Mouse (Mus musculus) limb, embryonic 11.5 days (tissue): ENCODE data around the gene Zfp598. TPM values are rescaled to one million over a fixed set of nuclear protein-coding genes. Genes with fewer than 3 reads are reported as not detected.
A peak's percentile ranks its signal among the peaks of the same experiment; 100 is the strongest.

ENCODE experiments used
- ATAC-seq: fragments of 200-750 bp; cut with Nextera tagmentation; 2 replicates; pipeline ENCODE4 v1.8.0; 2017; ENCODE audit warnings: low read depth; ENCODE audit not compliant: insufficient number of reproducible peaks, low FRiP score, low TSS enrichment
- DNase-seq: peaks from one replicate; pipeline ENCODE4 v3.0.0-alpha.2; 2015; ENCODE audit warnings: low spot score
- H3K27ac ChIP-seq: fragments of 300-500 bp; sonication (generic); replicated peaks from 2 replicates; pipeline ENCODE4 v1.5.1; 2014; ENCODE audit warnings: low read depth, mild to moderate bottlenecking, low read length
- H3K27me3 ChIP-seq: fragments of 300-500 bp; sonication (generic); 2 replicates; pipeline ENCODE4 v1.6.1; 2014; ENCODE audit warnings: mild to moderate bottlenecking, low read length, mixed read lengths; ENCODE audit not compliant: control insufficient read depth, insufficient read depth
- H3K36me3 ChIP-seq: fragments of 300-500 bp; sonication (generic); 2 replicates; pipeline ENCODE4 v1.6.1; 2014; ENCODE audit warnings: mild to moderate bottlenecking, low read length, moderate library complexity, mixed read lengths; ENCODE audit not compliant: control insufficient read depth, insufficient read depth
- H3K4me1 ChIP-seq: fragments of 300-500 bp; sonication (generic); 2 replicates; pipeline ENCODE4 v1.6.1; 2014; ENCODE audit warnings: low read length, mixed read lengths; ENCODE audit not compliant: control insufficient read depth, insufficient read depth
- H3K4me2 ChIP-seq: fragments of 300-500 bp; sonication (generic); 2 replicates; pipeline ENCODE4 v1.6.1; 2014; ENCODE audit warnings: low read depth, mild to moderate bottlenecking, moderate library complexity; ENCODE audit not compliant: severe bottlenecking
- H3K4me3 ChIP-seq: fragments of 300-500 bp; sonication (generic); 2 replicates; pipeline ENCODE4 v1.5.1; 2014; ENCODE audit warnings: low read depth, low read length
- H3K9ac ChIP-seq: fragments of 300-500 bp; sonication (generic); 2 replicates; pipeline ENCODE4 v1.6.1; 2014; ENCODE audit warnings: mild to moderate bottlenecking, low read length
- H3K9me3 ChIP-seq: fragments of 300-500 bp; sonication (generic); 2 replicates; pipeline ENCODE4 v1.6.1; 2016; ENCODE audit warnings: low read length; ENCODE audit not compliant: control insufficient read depth
- WGBS: fragments of 180-500 bp; shearing (Covaris S2); extraction: QIAGEN DNeasy Blood & Tissue Kit; methylation state at CpG from one replicate; pipeline ENCODE4 v1.1.7; 2014; 5-methylcytosine and 5-hydroxymethylcytosine counted together
- polyA plus RNA-seq: library from polyadenylated mRNA; unstranded; fragments of >200 nt; fragmentation: Nextera tagmentation; extraction: Ambion mirVana; gene quantifications from 2 replicates; pipeline ENCODE4 v1.2.1, GENCODE M21; 2014

Gene Zfp598
- polyA plus RNA-seq, 1 experiment from 2014 or later, result 36.3 TPM

DNA sequence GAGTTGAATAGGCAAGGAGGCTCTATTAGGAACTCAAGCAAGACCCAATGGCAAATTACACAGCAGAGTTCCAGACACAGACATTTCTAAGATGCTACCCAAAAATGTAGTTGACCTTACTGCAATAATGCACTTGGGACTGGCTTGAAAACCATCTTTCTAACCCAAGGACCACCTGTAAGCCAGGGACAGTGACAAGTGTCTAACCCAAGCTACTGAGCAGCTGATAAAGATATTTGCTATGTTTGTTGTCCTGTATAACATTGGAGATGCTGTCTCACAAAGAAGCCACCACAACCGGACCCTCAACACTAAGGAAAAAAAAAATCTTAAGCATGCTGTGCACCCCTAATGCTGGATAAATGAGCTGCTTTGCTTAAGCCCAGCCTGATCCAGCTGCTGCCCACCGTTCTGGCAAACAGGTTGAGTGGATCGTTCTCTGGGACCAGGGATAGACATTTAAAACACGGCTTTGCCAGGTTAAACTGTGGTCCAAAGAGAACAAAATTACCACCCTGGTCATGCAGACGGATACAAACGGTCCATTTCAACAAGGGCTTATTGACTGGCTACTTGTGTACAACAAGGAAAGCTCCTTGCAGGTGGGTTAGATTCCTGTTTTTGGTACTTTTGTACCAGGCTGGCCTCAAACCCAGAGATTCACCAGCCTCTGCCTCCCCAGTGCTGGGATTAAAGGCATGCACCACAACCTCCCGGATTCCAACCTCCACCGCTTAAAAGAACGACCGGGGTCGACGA lies 53.8 kb downstream of the Zfp598 start:
- Histone ChIP-seq H3K27me3 (no peaks in the 10 kb centered on the region), H3K4me2 (peak overlapping the region; percentile 79), H3K4me3 (peak overlapping the region; percentile 83), H3K4me1 (peaks cover 9% of the 10 kb centered on the region; the same call in 1 of the 2 replicates), H3K27ac (peak overlapping the region; percentile 47), H3K9ac (peak overlapping the region; percentile 78), H3K9me3 (no peaks in the 10 kb centered on the region), H3K36me3 (peaks cover 6% of the 10 kb centered on the region)
- DNase-seq, result peak; percentile 30
- WGBS, result 4% methylated on average over 12 of the region's 12 CpGs
- ATAC-seq, result no peak

DNA sequence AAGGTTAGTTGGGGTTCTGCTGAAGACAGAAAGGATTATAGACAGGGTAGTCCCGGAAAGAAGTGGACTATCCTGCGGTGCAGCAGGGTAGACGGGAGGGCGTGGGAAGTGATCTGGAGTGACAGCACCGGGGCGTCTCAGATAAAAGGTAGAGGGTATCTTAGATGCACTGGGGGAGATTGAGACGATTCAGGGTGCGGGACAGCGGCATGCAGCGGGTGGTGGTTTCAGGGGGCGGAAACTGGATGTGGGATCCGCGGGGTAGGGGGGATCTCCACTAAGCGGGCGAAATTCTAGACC lies 54.3 kb downstream of the Zfp598 start:
- Histone ChIP-seq H3K4me2 (peak overlapping the region; percentile 79), H3K9me3 (no peaks in the 10 kb centered on the region), H3K27ac (peak overlapping the region; percentile 47), H3K27me3 (no peaks in the 10 kb centered on the region), H3K4me3 (peak overlapping the region; percentile 83), H3K4me1 (peaks cover 9% of the 10 kb centered on the region; the same call in 1 of the 2 replicates), H3K9ac (peak overlapping the region; percentile 78), H3K36me3 (peaks cover 6% of the 10 kb centered on the region)
- ATAC-seq (no peak), DNase-seq (no peak)
- WGBS, result under 1% methylated on average over 15 of the region's 15 CpGs

DNA sequence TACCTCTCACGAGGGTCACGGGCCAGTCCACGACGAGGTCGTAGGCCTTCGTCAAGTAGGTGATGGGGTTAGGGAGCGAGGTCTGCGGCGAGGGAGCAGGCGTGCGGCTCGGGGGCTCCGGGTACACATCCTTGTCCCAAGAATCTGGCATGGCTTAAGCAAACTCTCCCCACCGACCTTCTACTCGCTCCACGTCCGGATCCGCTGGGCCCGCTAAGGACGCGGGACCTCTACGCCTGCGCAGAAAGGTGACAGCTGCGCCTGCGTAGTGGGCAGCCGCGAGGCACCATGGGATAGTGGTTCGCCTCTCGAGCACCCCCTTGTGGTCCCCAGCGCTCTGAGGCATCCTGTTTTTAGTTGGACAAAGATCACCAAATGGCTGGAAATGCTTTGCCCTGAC lies 54.7 kb downstream of the Zfp598 start, which contains the start of gene Ndufb10:
TSS of gene Ndufb10 (minus strand) at position 295 of the 400 bp plus-strand sequence.
- Histone ChIP-seq H3K4me3 (peak within 1 kb of the TSS; percentile 83), H3K27ac (peak within 1 kb of the TSS; percentile 47), H3K9me3 (no peaks in the 10 kb centered on the region), H3K36me3 (peaks cover 6% of the 10 kb centered on the region), H3K4me2 (peak within 1 kb of the TSS; percentile 79), H3K27me3 (no peaks in the 10 kb centered on the region), H3K4me1 (peaks cover 9% of the 10 kb centered on the region; the same call in 1 of the 2 replicates), H3K9ac (peak within 1 kb of the TSS; percentile 78)
- WGBS, result under 1% methylated on average over 30 of the region's 30 CpGs
- DNase-seq, result peak; percentile 99
- peak; percentile 67 for ATAC-seq

DNA sequence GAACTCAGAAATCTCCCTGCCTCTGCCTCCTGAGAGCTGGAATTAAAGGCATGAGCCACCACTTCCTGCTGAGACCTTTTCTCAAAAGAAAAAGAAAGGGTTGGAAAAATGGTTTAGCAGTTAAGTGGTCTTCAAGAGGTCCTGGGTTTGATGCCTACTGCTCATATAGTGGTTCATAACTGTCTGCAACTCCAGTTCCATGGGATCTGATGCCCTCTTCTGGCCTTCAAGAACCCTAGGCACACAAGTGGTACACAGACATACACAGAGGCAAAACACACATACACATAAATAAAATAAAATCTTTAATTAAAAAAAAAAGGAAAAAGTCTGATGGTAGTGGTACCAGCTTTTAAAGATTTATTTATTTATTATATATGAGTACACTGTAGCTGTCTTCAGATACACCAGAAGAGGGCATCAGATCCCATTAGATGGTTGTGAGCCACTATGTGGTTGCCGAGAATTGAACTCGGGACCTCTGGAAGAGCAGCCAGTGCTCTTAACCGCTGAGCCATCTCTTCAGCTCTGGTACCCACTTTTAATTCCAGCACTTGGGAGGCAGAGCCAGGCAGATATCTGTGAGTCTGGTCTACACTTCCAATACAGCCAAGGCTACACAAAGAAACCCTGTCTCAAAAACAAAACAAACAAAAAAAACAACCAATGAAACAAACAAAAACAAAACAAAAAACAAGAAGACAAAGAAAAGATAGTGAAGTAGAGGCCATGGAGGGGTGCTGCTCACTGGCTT lies 56.3 kb downstream of the Zfp598 start:
- H3K4me2 ChIP-seq, result no peak overlapping the region
- 66% methylated on average over 3 of the region's 3 CpGs for WGBS
- H3K9me3 ChIP-seq, result no peaks in the 10 kb centered on the region
- H3K27me3 ChIP-seq, result no peaks in the 10 kb centered on the region
- H3K4me1 ChIP-seq, result peaks cover 9% of the 10 kb centered on the region; the same call in 1 of the 2 replicates
- peaks cover 6% of the 10 kb centered on the region for H3K36me3 ChIP-seq
- no peak overlapping the region for H3K9ac ChIP-seq
- no peak for ATAC-seq
- no peak overlapping the region for H3K4me3 ChIP-seq
- no peak overlapping the region for H3K27ac ChIP-seq
- DNase-seq, result no peak

DNA sequence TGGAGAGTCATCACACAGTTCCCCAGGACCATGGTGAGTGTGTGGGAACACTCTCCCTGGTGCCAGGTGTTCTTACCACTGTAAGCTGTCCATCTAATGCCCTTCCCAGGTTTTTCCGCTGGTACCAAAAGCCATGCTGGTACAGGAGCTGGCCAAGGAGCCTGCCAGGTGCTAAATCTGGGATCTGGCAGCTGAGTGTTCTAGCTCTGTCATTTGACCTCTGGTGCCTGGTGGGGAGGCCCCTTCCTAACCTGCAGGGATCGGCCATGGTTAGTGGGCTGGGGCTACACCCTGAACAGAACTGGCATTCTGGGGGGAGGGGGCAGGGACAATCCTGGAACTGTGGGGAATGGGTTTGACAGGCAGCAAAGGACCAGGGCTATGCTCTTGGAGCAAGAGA lies 58.1 kb downstream of the Zfp598 start, which contains the start of gene Rpl3l:
TSS of gene Rpl3l (plus strand) at position 203 of the 400 bp plus-strand sequence.
- H3K36me3 ChIP-seq, result no peaks in the 10 kb centered on the region
- no peaks in the 10 kb centered on the region for H3K27me3 ChIP-seq
- H3K4me3 ChIP-seq, result no peak within 1 kb of the TSS
- 0 out of 2 replicates have a peak, but pooled peaks cover 6% of the 10 kb centered on the region for H3K4me1 ChIP-seq
- ATAC-seq (no peak), DNase-seq (no peak)
- no peak within 1 kb of the TSS for H3K4me2 ChIP-seq
- H3K27ac ChIP-seq, result no peak within 1 kb of the TSS
- H3K9ac ChIP-seq, result peak within 1 kb of the TSS; percentile 14; the same call in 1 of the 2 replicates
- 62% methylated on average over 2 of the region's 2 CpGs for WGBS
- no peaks in the 10 kb centered on the region for H3K9me3 ChIP-seq

DNA sequence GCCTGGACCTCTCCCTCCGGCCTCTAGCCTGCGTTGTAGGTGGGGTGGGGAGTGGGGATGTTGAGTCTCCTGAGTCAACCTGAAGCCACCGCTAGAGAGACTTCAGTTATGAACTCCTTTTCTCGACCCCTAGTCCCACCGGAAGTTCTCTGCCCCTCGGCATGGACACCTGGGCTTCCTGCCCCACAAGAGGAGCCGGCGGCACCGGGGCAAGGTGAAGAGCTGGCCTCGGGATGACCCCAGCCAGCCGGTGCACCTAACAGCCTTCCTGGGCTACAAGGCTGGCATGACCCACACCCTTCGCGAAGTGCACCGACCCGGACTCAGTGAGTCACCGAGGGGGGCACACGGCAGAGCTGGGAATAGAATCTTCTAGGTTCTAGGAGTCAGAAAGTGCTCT lies 58.7 kb downstream of the Zfp598 start:
- Histone ChIP-seq H3K4me1 (0 out of 2 replicates have a peak, but pooled peaks cover 2% of the 10 kb centered on the region), H3K36me3 (no peaks in the 10 kb centered on the region), H3K9me3 (no peaks in the 10 kb centered on the region), H3K9ac (peak overlapping the region; percentile 14; the same call in 1 of the 2 replicates), H3K4me2 (no peak overlapping the region), H3K27ac (no peak overlapping the region), H3K27me3 (no peaks in the 10 kb centered on the region), H3K4me3 (no peak overlapping the region)
- ATAC-seq (no peak), DNase-seq (no peak)
- 73% methylated on average over 17 of the region's 17 CpGs for WGBS

DNA sequence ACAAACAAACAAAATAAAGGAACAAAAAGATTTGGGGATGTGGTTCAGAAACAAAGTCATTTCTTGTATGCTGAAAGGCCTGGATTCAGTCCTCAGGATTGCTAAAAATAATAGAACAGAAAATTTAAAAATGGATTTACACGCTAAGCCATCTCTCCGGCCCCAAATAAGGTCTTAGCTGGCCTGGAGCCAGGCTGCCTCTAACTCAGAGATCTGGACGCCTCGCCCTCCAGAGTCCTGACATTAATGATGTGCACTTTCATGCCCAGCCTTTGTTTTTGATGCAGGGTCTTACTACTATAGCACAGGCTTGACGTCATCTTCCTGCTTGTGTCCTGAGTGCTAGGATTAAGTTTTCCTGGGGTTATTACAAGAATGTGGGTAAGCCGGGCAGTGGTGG lies 59.6 kb downstream of the Zfp598 start:
- Histone ChIP-seq H3K4me3 (no peak overlapping the region), H3K27me3 (no peaks in the 10 kb centered on the region), H3K4me2 (no peak overlapping the region), H3K36me3 (no peaks in the 10 kb centered on the region), H3K4me1 (no peaks in the 10 kb centered on the region), H3K27ac (no peak overlapping the region), H3K9ac (no peak overlapping the region), H3K9me3 (no peaks in the 10 kb centered on the region)
- 88% methylated on average over 6 of the region's 6 CpGs for WGBS
- no peak for DNase-seq
- no peak for ATAC-seq

DNA sequence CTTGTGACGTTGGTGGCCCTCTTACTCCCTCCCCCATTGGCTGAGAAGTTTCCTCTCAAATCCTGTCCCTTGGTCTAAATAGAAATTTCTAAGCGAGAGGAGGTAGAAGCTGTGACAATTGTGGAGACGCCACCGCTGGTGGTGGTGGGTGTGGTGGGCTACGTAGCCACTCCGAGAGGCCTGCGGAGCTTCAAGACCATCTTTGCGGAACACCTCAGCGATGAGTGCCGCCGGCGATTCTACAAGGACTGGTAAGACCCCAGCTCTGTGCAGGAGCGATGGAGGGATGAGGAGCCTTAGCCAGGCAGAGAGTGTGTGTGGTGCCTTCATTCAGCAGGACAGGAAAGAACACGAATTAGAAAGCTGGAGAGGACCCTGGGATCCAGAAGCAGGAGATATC lies 61.3 kb downstream of the Zfp598 start:
- DNase-seq (no peak), ATAC-seq (no peak)
- WGBS, result 83% methylated on average over 14 of the region's 14 CpGs
- Histone ChIP-seq H3K27me3 (no peaks in the 10 kb centered on the region), H3K9ac (no peak overlapping the region), H3K27ac (no peak overlapping the region), H3K36me3 (no peaks in the 10 kb centered on the region), H3K9me3 (no peaks in the 10 kb centered on the region), H3K4me2 (no peak overlapping the region), H3K4me1 (0 out of 2 replicates have a peak, but pooled peaks cover under 1% of the 10 kb centered on the region), H3K4me3 (no peak overlapping the region)
